Mouse (Mus musculus) cerebellum, postnatal 10 days (tissue): ENCODE measurements around the gene Foxn3.

Experiments
- DNase-seq, 2 experiments: peaks; one replicate each; pipeline ENCODE4 v3.0.0; 2021; ENCODE audit warnings: mixed read lengths in 2 of 2

Gene Foxn3

GRCm38 (mm10) chr12:99563219-99564059, at the start of gene Foxn3:
Foxn3 (minus strand) TSS chr12:99563582.
- DNase-seq: peak; percentile 91 to 93

- DNase-seq: no peak
These were observed 48.9 kb upstream of the Foxn3 start for GRCm38 (mm10) chr12:99612181-99612871.

GRCm38 (mm10) chr12:99610868-99611267, 47.5 kb upstream of the Foxn3 start:
- DNase-seq: no peak

- no peak for DNase-seq
These were observed 46.9 kb upstream of the Foxn3 start for GRCm38 (mm10) chr12:99610069-99610815.

- DNase-seq: no peak
These were observed 46.3 kb upstream of the Foxn3 start for GRCm38 (mm10) chr12:99609643-99610042.

GRCm38 (mm10) chr12:99608279-99608955, 45.0 kb upstream of the Foxn3 start:
- DNase-seq: no peak

- no peak for DNase-seq
These were observed 40.0 kb upstream of the Foxn3 start for GRCm38 (mm10) chr12:99603381-99603780.

GRCm38 (mm10) chr12:99601841-99602240, 38.5 kb upstream of the Foxn3 start:
- DNase-seq: peak; percentile 56 to 61

GRCm38 (mm10) chr12:99601392-99601791, 38.0 kb upstream of the Foxn3 start:
- DNase-seq: no peak

- no peak for DNase-seq
These were observed 36.2 kb upstream of the Foxn3 start for GRCm38 (mm10) chr12:99599606-99600005.

- DNase-seq: no peak
These were observed 33.0 kb upstream of the Foxn3 start for GRCm38 (mm10) chr12:99596397-99596796.

GRCm38 (mm10) chr12:99587338-99587737, 24.0 kb upstream of the Foxn3 start:
- DNase-seq: no peak

- no peak for DNase-seq
These were observed 16.6 kb upstream of the Foxn3 start for GRCm38 (mm10) chr12:99579989-99580388.

- DNase-seq: no peak
These were observed 13.3 kb upstream of the Foxn3 start for GRCm38 (mm10) chr12:99576682-99577081.

GRCm38 (mm10) chr12:99574299-99574698, 10.9 kb upstream of the Foxn3 start:
- no peak for DNase-seq

- no peak for DNase-seq
These were observed 9.7 kb upstream of the Foxn3 start for GRCm38 (mm10) chr12:99573036-99573435.

- DNase-seq: no peak
These were observed 8.6 kb upstream of the Foxn3 start for GRCm38 (mm10) chr12:99571999-99572398.

- DNase-seq: peak; percentile 94 to 95
These were observed 7.0 kb upstream of the Foxn3 start for GRCm38 (mm10) chr12:99570197-99570956.

- no peak for DNase-seq
These were observed 2.2 kb upstream of the Foxn3 start for GRCm38 (mm10) chr12:99565606-99566005.

GRCm38 (mm10) chr12:99564301-99564910, 1.0 kb upstream of the Foxn3 start:
- peak; percentile 43 to 48 for DNase-seq

GRCm38 (mm10) chr12:99562867-99563189, 554 bp downstream of the Foxn3 start:
- DNase-seq: peak; percentile 32 to 54
